Mouse (Mus musculus) urinary bladder, adult 18-20 months (tissue): ENCODE data around the gene Fbxo8.

Experiments
- DNase-seq, 2 experiments: peaks; one replicate each; pipeline ENCODE4 v3.0.0; 2022; ENCODE audit warnings: low spot score in 2 of 2, mixed read lengths in 2 of 2

The Fbxo8 gene

GRCm38 (mm10) chr8:56550558-56551360, at the start of gene Fbxo8, which contains the start of gene Cep44:
Gene Fbxo8, plus strand, starts transcription at chr8:56551090.
Gene Cep44, minus strand, starts transcription at chr8:56551047.
- peak; percentile 63 to 74 for DNase-seq

DNA sequence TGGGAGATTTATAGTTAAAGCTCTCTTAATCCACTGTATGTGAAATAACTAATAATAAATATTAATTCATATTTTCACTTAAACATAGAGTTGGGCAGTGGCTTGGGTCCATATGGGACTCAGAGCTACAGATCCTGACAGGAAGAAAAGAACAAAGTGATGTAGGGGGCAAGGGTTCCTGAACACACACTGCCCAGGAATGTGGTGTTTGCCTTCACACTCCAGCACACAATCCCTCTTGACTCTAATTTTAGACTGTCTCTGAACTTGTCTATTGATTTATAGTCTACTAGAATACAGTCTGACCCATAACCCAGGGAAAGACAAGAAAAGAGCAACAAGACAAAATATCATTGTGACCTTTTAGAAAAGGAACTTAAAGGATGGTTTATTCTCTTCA, 49.0 kb upstream of the Fbxo8 start:
- DNase-seq: no peak

GRCm38 (mm10) chr8:56508318-56508951, 42.5 kb upstream of the Fbxo8 start:
- DNase-seq: no peak

DNA sequence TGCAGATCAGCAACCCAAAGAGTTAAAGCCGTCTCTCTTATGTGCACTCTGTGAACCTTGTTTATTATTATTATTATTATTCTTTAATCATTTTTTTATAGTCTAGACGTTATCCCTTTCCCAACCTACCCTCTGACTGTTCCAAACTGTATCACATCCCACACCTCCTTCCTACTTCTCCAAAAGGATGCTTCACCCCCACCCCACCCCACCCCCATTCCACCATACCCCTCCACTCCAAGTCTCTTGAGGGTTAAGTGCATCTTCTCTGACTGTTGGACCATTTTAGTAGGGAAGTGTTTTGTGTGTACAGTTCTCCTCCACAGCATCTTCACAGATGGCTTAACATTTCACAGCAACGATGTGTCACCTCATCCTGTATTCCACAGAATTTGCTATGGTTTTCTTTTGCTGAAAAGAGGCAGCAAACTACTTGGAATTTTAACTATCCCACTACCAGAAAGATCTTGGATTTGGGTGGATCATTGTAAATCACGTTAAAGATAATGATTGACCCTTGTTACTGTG, 41.9 kb upstream of the Fbxo8 start:
- DNase-seq: no peak

DNA sequence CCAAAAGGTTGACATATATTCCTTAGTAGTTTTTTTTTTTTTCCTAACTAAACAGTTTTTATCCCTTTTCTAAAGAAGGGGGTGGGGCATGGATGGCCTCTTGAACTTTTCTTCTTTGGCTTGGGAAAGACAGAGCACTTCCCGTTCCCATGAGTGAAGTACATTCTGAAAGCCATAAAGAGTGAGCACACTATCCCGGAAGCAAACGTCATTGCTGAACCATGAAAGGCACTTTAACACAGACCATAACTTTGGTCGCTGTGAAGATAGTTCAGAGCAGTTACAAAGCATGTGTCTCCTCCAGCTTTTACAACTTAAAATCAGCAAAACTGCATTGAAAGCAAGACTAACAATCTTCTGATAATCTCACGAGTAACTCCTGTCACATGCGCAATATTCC, 32.0 kb upstream of the Fbxo8 start:
- DNase-seq: no peak

GRCm38 (mm10) chr8:56520249-56520648, 30.6 kb upstream of the Fbxo8 start:
- no peak for DNase-seq

DNA sequence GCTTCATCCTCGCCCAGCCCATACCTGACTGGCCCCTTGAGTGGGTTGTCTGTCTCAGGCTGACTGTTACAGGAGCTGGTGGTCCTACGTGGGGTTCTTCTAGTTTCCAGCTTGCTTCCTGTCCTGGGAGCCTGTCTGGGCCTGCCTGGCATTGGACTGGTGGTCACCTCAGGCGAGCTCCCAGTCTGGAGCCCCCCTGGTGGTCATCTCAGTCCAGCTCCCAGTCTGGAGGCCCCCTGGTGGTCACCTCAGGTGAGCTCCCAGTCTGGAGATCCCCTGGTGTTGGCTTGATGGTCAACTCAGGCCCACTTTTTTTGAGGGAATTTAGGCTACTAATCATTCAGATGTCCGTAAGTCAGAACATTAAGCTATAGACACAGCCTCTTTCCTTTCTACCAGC, 29.8 kb upstream of the Fbxo8 start:
- no peak for DNase-seq

GRCm38 (mm10) chr8:56528869-56529268, 22.0 kb upstream of the Fbxo8 start:
- DNase-seq: no peak

- peak in 1 of 2 experiments; percentile 34 for DNase-seq
Observed at GRCm38 (mm10) chr8:56530359-56530758, 20.5 kb upstream of the Fbxo8 start.

- DNase-seq: no peak
Observed at GRCm38 (mm10) chr8:56540706-56541105, 10.2 kb upstream of the Fbxo8 start.

DNA sequence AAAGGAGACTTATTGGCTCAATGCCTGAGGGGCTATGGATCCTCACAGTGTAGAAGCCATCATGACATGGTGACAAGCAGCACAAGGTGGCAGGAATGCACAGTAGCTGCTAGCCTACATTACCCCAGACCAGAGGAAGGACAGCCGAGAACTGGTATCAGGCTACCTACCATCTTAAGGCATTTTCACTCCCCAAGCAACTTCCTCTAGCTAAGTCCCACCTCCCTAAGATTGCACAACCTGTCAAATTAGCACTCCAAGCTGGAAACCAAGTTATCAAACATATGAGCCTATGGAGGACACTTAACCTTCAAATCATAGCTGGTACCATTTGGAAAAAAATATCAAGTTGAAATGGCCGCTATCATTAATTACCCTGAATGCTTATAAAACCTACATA, 3.0 kb upstream of the Fbxo8 start:
- no peak for DNase-seq

DNA sequence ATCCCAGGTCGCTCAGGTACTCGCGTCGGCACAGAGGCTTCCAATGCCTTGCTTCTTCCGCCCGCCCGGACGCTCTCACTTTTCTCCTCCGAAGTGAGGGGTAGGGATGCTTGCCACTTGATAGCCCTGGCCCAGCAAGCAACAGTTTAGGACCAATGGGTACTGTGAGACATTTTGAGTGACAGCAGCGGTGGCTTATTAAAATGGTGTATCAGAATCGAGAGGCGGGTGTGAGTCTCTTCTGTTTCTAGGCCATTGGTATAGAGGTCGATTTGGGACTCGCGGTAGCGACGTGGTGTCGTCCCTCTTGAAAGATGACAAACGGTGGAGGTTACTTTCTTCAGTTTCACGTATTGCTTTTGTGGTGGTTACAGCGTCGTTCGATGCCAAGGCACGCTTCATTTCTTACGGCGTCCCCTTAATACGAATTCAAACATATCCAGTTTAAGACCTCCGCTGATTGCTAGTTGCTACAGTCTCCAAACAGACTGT, 517 bp downstream of the Fbxo8 start:
- DNase-seq: peak; percentile 71 to 82

DNA sequence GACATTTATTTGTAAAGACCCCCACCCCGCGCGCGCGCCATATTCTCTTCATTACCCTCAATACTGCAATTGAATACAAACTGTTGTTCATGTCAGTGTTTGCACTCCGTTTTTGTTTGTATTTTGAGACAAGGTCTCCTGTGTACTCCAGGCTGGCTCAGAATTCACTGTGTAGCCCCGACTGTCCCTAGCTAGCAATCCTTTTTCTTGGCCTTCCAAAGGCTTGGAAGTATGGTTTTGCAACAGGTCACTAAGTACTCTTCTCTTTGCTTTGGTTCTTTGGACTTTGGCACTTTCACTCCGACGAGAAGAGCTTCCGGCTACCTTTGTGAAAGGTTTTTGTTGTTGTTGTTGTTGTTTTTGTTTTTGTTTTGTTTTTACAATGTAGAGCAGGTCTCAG, 1.2 kb downstream of the Fbxo8 start:
- no peak for DNase-seq

DNA sequence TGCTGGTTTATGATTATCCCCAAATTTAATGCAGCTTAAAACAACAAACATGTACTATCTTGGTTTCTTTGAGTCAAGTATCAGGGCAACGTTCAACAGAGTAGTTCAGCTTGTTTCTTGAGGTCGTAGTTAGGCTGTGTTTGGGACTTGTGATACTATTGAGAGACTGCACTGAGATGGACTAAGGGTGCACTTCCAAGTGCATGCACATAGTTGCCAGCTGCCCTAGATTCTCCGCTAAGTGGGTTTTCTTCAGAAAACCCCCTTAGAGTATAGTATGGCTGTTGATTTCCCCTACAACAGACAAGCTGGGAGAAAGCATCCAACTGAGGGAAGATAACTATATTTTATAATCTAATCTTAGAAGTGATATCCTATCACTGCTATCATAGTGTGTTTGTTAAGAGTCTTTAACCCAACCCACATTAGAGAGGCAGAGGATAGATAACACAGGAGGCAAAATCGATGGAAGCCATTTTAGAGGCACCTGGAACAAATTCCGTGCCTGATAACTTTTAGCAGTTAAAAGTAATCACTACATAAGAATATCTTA, 1.7 kb downstream of the Fbxo8 start:
- no peak for DNase-seq

DNA sequence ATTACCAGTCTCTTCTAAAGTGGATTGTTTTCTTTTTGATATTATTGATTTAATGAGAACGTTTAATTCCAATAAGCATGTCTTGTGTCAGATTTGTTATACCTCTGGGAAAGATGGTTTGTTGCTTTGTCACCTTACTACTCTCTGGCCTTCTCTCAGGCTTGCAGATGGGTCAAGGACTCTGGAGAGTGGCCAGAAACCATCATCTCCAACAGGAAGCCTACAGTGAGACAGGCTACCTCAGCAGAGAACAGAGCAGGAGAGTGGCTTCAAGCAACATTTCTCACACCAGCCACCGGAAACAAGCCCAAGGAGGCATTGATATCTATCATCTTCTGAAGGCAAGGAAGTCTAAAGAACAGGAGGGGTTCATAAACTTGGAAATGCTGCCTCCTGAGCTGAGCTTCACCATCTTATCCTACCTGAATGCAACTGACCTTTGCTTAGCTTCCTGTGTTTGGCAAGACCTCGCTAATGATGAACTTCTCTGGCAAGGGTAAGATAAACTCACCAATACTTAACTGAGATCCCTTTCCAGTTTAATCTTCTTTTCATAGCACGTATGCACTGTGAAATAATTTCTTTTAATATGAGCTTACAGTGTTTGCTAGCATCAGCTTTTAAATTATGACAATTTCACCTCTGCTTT, 13.6 kb downstream of the Fbxo8 start:
- DNase-seq: no peak

DNA sequence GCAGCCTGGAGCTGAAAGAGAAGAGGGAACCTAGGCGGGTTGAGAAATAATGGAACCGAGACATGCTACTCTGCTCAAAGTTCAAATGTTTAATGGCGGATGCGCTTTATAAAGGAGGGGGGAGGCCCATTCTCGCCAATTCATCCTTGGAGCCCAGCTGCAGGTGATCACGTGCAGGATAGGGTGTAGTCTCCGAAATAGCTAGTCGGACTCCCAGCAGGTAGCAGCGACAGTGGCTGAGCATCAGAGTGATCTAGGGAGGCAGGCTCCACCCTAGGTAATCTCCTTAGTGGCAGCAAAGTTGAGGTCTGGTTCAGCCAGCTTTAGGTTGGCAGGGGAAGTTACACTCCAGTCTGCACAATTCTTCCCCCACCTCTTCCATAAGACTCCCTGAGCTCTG, 16.0 kb downstream of the Fbxo8 start:
- DNase-seq: no peak

DNA sequence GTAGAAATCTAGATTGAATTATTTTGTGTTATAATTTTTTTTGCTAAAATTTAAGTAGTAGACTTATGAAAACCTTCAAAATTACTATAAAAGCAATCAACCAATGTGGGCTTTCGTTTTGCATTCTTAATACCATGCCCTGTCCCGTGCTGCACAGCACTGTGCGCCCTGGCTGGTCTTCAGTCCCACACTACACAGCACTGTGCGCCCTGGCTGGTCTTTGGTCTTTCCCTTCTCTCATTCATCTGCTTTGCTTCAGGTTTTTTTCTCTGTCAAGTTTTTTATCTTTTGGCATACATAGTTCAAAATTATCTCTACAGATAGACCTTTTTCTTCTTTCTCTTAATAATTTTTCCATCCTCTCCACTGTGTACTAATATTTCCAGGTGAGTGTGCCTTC, 30.0 kb downstream of the Fbxo8 start:
- no peak for DNase-seq

DNA sequence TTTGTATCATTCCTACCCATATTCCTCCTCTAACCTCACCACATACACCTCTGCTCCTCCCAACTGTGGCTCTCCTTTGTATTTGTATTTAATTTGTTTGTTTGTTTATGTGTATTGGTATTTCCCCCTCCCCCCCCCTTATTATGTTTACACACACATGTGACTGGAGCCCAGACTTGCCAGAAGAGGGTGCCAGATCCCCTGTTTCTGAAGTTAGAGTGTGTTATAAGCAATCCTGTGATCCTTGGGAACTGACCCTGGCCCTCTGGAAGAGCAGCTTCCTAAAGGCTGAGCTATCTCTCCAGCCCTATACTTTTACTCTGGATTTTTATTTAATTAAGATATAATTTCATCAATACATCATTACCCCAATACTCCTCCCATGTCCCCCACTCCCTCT, 32.0 kb downstream of the Fbxo8 start:
- DNase-seq: no peak

- no peak for DNase-seq
Observed at GRCm38 (mm10) chr8:56589004-56589403, 38.1 kb downstream of the Fbxo8 start.

DNA sequence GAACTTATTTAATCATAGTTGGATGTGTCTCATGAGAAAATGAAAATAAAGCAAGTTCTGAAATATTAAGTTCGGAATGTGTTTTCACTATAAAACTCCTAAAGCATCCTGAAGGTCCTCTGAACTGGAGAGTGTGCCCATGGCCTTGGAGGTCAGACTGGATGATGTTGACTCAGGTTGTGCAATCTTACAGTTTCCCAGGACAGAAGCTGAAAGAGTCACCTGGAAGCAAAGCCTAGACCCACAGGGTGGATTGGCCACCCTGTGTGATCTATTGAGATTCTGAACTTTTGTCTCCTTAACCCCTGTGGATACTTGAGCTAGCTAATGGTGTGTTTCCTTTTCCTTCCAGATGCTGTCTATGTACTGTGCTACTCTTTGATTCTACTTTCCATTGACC, 40.2 kb downstream of the Fbxo8 start:
- DNase-seq: no peak

DNA sequence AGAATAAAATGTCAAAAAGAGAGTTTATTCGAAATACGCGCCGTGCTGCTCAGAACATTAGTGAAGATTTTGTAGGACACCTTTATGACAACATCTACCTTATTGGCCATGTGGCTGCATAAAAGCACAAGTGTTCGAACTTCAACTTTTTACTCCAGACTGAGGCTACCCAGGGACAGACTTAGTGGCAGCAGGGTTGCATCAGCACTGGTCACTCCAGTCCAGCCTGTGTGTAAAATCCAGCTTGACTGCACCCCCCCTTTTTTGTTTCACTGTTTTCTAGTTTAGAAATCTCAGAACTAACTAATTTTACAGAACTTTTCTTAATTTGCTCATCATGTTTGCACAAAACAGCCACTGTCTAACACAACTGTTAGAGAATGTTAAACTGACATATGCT, 40.6 kb downstream of the Fbxo8 start:
- DNase-seq: no peak

DNA sequence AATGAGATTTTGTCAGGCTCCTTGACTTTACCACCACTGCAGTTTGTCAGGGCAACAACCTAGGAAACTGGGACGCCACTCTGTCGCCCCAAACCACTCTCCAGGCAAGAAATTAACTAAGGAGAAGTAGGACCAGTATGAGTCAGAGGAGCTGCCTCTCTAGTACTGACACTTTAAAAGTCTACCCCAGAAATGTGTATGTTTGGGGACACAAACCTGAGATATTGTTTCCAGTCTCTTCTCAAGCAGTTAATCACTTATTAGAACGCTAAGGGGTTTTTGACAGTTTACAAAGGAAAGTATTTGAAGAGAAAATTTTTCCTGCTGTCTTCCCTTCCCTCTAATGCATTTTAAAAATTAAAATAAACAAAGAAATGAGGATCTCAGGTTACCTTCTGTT, 55.6 kb downstream of the Fbxo8 start:
- no peak for DNase-seq
